Mouse (Mus musculus) WW6 (cell line): ENCODE results near the gene Pcsk6.
"Not testable (repeated sequence)": the region's sequence is repeated elsewhere in the genome, so short reads cannot be mapped to it uniquely, and the experiment has no call there.

Experiments
- DNase-seq: peaks from one replicate; pipeline ENCODE4 v3.0.0-alpha.2; 2013; ENCODE audit warnings: low read depth, low spot score

The Pcsk6 gene

GRCm38 (mm10) chr7:65861591-65862472 is at the start of gene Pcsk6:
Gene Pcsk6 (plus strand): TSS chr7:65861734.
- DNase-seq: no peak

GRCm38 (mm10) chr7:65813611-65814212 is 47.8 kb upstream of the Pcsk6 start:
- DNase-seq: no peak

DNA sequence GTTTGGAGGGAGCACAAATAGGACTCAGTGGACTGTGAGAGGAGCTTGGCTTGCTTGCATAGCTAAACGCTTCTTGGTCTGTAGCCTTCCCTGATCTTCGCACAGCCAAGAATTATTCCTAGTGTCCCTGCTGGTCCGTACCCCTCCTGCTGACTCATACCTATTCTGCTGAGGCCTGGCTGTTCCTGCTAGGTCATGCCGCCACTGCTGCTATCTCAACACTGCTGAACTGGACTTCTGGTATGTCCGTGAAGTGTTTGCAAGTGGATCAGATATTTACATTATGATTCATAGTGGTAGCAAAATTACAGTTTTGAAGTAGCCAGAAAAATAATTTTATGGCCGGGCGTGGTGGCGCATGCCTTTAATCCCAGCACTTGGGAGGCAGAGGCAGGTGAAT is 44.0 kb upstream of the Pcsk6 start:
- no peak for DNase-seq

GRCm38 (mm10) chr7:65820391-65820790 is 41.1 kb upstream of the Pcsk6 start:
- DNase-seq: no peak

- DNase-seq: not testable (repeated sequence)
Measured at GRCm38 (mm10) chr7:65821901-65822300, 39.6 kb upstream of the Pcsk6 start.

GRCm38 (mm10) chr7:65822506-65823119 is 38.9 kb upstream of the Pcsk6 start:
- DNase-seq: no peak

- DNase-seq: no peak
Measured at GRCm38 (mm10) chr7:65839756-65840155, 21.8 kb upstream of the Pcsk6 start.

GRCm38 (mm10) chr7:65843210-65843609 is 18.3 kb upstream of the Pcsk6 start:
- no peak for DNase-seq

DNA sequence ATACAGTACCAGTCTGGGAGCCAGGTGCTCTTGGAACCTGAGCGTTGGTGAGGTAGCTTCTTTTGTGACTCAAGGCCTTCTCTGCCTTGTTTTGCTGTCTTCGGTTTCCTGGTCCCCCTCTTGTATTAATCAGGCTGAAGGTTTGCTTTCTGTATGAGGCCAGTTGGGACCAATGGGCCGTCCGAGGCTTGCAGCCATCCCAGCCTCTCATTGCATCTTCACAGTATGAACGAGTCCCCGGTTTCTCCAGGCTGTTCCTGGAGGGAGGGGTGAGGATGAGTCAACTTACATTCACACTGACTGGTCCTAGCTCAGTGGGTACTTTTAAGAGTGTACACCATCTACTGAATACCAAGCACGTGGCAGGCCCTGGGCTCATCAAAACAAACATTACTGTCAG is 553 bp upstream of the Pcsk6 start:
- DNase-seq: no peak

- no peak for DNase-seq
Measured at GRCm38 (mm10) chr7:65862473-65863176, 1.1 kb downstream of the Pcsk6 start.

- no peak for DNase-seq
Measured at GRCm38 (mm10) chr7:65869173-65869572, 7.6 kb downstream of the Pcsk6 start.

GRCm38 (mm10) chr7:65869794-65870193 is 8.3 kb downstream of the Pcsk6 start:
- DNase-seq: no peak

DNA sequence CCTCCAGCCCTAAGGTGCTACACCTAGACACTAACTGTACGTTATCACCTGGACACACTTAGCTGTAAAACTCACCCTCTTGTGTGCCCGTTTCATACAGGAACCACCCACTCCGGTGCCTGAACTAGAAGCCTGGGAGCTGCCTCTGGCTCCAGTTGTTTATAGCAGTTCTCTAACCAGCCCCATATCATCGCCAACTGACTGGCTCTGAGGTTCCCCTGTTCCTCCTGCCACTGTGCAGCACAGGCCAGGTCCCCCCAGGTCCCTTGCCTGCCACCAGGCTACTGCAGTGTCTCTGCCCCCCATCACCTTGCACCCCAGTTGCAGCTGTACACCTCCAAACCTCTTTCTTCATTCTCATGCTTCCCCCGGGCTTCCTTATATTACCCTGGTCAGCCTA is 8.7 kb downstream of the Pcsk6 start:
- no peak for DNase-seq

- no peak for DNase-seq
Measured at GRCm38 (mm10) chr7:65870928-65871580, 9.5 kb downstream of the Pcsk6 start.

- no peak for DNase-seq
Measured at GRCm38 (mm10) chr7:65871851-65872250, 10.3 kb downstream of the Pcsk6 start.

GRCm38 (mm10) chr7:65873176-65873845 is 11.8 kb downstream of the Pcsk6 start:
- DNase-seq: peak; percentile 78

DNA sequence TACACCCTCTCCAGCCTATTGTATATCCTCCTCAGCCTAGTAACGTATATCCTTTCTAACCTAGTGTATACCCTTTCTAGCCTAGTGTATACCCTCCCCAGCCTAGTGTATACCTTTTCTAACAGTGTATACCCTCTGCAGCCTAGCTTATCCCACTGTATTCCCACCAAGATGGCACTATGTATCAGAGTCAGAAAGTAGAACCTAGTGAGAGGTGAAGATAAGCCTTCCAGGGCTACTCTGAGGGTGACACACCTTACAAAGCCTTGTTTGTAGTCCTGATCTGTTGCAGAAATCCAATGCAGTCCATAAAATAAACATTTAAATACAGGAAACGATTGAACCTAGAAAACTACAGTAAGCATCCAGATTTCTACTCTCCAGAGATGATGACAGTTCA is 12.4 kb downstream of the Pcsk6 start:
- DNase-seq: no peak

DNA sequence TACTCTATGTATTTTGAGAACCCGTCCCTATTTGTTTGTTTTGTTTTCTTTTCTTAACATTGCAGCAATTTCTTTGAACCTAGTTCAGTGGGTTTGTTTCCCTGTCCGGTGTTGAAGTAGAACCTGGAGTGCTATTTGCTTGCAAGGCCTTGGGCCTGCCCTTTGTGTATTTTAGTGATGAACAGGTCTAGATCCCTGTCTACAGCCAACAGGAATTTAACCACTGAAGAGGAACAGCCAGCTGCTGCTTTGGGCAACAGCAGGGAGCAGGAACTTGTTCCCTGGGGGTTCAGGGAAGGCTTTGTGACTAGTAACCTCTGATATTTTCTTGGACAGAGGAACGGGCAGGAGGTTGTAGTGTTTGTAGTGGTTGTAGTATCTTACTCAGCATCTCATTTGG is 15.1 kb downstream of the Pcsk6 start:
- DNase-seq: no peak

- no peak for DNase-seq
Measured at GRCm38 (mm10) chr7:65878234-65878633, 16.7 kb downstream of the Pcsk6 start.

- no peak for DNase-seq
Measured at GRCm38 (mm10) chr7:65879330-65879729, 17.8 kb downstream of the Pcsk6 start.
